Mouse (Mus musculus): ENCODE results near the gene Lrrc52.

Lrrc52 gene

DNA sequence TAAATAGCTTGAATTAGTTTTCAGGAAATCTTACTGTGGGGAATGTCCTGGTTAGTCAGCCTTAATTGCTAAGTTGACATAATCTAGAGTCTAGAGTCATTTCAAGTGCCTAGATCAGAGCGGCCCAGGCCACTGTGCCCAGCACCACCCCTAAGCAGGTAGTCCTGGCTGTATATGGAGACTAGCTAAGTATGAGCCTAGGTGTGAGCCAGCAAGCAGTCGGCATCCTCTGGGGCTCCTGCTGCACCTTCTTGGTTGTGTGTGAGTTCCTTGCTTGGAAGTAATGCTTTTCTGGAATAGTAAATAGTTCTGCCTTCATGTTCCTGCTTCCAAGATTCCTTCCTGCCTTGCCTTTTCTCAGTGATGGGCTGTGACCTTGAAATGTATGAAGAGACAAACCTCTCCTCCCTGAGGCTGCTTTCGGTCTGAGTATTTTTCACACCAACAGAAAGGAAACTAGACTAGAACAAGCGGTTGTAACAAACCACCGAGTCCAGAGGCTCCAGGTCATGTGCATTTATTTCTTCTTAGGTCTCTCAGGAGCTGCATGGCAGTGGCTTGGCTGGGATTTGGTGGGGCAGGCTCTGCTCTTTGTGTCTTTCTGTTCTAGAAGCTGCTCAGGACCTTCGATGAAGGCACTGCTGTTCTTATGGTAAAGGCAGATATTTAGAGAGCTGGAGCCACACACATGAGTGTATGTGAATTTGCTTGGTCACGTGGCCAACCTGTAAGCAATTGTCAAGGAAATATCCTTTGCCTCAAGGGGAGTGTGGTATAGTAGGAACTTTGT lies 30.2 kb downstream of the Lrrc52 start:
- DNase-seq (ENCODE audit: low spot score): no peak

DNA sequence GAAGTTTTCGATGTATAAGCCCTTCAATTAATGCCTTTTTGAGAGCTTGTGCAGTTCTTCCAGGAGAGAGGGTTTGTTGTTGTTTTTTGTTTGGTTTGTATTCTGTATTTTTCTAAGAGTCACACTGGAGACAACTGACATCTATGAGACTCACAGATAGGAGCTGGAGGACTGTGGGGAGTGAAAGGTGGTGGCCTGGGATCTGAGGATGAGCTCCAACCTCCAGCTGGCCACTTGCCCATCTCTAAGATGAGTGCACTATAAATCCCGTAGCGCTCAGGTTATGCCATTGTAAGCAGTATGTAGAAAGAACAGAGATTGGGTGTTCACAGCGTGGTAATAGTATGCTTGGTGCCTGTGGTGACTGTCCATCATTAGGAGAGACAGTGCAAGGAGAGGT lies 31.6 kb downstream of the Lrrc52 start:
- no peak for DNase-seq (ENCODE audit: low spot score)

DNA sequence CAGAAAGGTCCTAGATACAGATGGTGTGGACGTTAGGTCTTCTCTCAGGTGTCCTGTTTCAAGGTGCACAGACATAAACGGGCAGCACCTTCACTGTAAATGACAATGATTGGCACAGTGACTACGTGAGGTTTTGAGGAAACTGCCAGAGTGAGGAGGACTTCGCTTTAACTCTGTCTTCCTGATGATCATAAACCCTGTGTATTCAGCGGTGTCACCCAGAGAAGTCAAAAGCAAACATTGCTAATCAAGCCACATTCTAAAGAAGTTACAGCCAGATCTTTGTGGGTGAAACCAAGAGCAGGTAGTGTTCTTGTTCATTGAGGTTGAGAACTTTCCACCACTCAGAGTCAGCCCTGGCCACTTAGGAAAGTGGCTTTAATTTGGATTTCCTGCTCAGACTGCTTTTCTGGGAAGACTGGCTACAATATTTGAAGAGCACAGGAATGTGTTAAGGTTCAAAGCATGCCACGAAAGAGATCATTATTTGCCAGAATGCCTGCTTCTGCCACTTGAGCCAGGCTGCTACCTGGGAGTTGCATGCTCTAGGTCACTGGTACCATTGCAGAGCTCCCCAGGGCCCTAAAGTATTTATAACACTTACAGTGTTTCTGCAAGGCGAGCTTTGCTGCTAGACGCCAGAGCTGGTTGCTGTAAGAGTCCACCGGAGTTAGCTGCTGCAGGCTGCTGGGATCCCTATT lies 35.5 kb downstream of the Lrrc52 start:
- no peak for DNase-seq (ENCODE audit: low spot score)

DNA sequence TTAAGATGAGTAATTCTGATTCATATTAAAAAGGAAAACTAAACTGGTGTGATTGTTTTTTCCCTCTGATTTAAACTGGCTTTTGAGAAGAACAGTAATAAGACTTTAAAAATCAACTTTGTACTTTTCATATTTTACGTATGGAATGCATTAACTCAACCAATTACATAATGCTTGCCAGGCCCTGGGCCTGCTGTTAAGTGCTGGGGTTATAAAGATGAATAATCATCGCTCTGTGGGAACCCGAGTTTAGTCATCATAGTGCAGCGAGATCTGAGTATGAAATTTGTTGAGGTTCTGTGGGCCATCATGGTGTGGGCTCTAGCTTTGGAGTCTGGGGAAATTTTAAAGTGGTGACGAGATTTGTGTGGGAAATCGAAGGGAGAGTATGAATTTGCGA lies 39.9 kb downstream of the Lrrc52 start:
- DNase-seq (ENCODE audit: low spot score): no peak

DNA sequence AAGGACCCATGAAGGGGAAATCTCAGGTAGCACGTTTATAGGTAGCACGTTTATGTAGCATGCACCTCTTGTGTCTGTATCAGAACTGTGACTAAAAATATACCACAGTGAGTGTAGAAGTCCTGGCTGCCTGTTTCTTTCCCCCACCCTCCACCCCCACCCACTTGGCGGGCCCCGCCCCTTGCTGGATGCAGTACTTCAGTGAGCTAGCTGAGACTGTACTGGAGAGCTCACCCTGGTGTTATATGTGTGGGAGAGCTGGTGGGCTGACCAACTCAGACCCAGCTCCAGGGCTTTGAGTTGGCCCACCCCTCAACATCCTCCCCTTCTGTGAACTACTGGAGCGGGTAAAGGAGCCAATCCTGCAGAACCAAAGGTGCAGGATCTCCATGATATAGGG lies 41.0 kb downstream of the Lrrc52 start:
- no peak for DNase-seq (ENCODE audit: low spot score)

DNA sequence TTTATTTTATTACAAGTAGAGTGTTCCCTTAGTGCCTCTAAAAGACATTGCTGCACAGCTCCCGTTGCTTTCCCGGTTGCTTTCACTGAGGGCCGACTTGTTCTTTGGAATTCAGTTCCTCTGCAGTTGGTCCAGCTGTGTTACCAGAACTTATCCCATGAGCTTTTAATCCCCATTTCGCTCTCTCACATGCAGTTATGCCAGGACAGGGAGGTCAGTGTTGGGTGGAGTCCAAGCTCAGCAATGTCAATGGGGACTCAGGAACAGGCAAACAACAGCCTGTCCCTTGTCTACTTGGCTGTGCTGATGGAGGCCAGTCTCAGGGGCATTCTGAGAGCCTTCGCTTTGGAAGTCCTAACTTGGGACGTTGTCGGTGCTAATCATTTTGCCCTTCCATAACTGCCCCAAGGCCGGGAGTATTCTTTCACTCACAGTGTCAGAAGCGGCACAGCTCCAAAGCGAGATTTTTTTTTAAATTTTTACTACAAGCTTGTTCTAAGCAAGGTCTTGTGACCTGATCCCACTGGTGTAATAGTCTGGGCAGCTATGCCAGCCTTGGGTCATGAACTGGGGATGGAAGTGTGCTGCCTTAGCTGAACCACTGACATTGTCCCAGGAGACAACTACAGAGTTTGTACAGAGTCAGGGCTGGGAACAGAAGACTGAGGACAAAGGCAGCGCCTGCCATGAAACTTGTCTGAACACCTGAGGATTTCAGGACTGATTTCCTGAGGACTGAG lies 43.9 kb downstream of the Lrrc52 start:
- DNase-seq (ENCODE audit: low spot score): no peak

DNA sequence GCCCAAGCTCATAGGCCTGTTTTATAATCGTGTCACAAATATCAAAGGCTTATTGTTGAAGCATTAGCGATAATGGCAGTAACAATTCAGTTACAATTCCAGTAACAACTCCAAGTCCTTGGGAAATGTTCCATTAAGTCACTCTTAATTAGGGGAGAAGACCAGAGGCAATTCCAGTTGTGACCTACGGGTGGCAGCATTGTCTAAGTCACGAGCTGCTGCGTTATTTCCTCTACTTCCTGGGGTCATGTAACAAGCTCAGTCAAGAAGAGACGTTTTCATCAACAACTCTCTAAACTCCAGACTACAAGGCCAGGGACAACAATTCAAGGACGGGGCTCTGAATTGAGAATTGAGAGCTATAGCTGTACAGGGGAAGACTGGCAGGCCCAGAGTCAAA lies 51.7 kb downstream of the Lrrc52 start:
- peak; percentile 76 for DNase-seq (ENCODE audit: low spot score)

DNA sequence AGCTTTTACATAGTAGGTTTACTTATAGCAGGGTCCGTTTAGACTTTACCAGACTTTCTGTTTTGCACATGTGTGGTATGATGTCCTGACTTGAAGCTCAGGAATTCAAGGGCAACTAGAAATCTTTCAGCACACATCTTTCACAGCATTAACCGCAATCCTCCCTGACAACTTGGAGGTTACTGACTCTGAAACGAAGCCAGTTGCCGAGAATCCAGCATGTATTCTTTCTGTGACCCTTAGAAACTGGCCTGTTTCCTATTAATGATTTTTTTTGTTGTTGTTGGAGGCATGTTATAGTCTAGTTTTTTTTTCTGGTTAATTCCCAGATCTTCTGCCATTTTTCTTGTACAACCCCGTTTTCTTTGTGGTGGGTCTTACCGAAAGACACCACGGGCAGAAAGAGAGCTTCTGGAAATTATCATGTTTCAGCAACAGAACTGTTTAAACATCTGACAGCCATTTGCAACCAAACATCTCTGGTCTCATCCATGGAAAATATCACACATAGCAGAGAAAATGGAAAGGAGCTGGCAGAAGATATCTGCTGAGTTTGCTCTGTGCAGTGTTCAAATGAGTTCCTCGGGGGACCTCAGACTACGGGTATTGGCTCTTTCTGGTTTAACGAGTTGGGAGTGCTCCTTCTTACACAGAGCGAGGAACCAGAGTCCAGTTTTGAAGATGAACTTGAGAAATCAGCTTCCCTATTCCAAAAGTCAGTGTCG lies 54.4 kb downstream of the Lrrc52 start:
- no peak for DNase-seq (ENCODE audit: low spot score)

DNA sequence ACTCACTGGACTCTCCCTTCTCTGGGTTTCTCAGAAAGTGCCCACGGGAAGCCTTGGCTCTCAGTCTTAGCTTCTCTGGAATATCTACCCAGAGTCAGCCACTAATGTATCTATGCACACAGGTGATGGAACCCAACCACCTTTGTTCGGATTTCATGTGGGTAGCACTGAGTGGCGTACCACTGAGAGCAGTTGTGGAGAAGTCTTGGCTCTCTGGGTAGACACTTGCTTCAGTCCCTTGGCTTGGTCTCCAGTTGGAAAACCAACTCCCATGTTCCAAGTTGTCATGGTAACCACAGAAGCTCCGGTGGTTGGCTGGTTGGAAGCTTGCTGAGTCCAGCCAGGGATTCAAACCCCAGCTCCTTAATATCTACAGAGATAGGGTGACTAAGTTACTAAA lies 57.0 kb downstream of the Lrrc52 start:
- DNase-seq (ENCODE audit: low spot score): no peak

DNA sequence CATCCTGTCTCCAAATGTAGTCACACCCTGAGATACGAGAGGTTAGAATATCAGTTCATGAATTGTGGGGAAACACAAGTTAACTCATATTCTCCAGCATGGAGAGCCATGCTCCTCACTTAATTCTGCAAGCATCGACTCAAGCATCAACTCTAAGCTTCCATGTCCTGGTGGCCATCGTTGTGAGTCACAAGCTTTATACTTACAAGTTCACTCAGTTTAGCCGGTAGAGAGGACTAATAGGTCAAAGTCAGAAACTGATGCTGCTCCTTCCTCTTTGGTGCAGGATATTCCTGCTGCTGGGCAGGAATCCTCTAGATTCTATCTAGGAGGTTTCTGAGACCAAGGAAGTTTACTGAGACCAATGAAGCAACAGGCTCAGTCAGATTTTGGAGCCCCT lies 61.3 kb downstream of the Lrrc52 start:
- DNase-seq (ENCODE audit: low spot score): no peak

All from ovary, postnatal 14 days (tissue).